Mouse (Mus musculus): ENCODE measurements around the gene Cgnl1. TPM values are rescaled to one million over a fixed set of nuclear protein-coding genes. Genes with fewer than 3 reads are reported as not detected.

Cgnl1 gene
- polyA plus RNA-seq, 1 experiment from 2014 or later: 6.3 TPM

- Histone ChIP-seq H3K9me3 (replicated peaks) (no peaks in the 10 kb centered on the region), H3K4me3 (no peak overlapping the region), H3K36me3 (no peaks in the 10 kb centered on the region), H3K27ac (replicated peaks) (no peak overlapping the region), H3K4me1 (peaks cover 20% of the 10 kb centered on the region), H3K27me3 (ENCODE audit: low read depth, poor library complexity, severe bottlenecking) (no peaks in the 10 kb centered on the region; the same call in 1 of the 2 replicates)
- no peak for DNase-seq (ENCODE audit: low spot score)
- 49% methylated on average over 6 of the region's 6 CpGs for WGBS
Observed at GRCm38 (mm10) chr9:71804116-71804515, 32.7 kb upstream of the Cgnl1 start.

GRCm38 (mm10) chr9:71803281-71803680, 31.9 kb upstream of the Cgnl1 start:
- Histone ChIP-seq H3K4me3 (no peak overlapping the region), H3K27ac (replicated peaks) (no peak overlapping the region), H3K27me3 (ENCODE audit: low read depth, poor library complexity, severe bottlenecking) (no peaks in the 10 kb centered on the region; the same call in 1 of the 2 replicates), H3K4me1 (peaks cover 15% of the 10 kb centered on the region; the same call in 1 of the 2 replicates), H3K36me3 (no peaks in the 10 kb centered on the region), H3K9me3 (replicated peaks) (no peaks in the 10 kb centered on the region)
- DNase-seq (ENCODE audit: low spot score): no peak
- WGBS: 69% methylated on average over 7 of the region's 7 CpGs

GRCm38 (mm10) chr9:71799598-71799997, 28.2 kb upstream of the Cgnl1 start:
- no peaks in the 10 kb centered on the region for H3K9me3 ChIP-seq (replicated peaks)
- DNase-seq (ENCODE audit: low spot score): no peak

GRCm38 (mm10) chr9:71798176-71798575, 26.8 kb upstream of the Cgnl1 start:
- DNase-seq (ENCODE audit: low spot score): no peak
- Histone ChIP-seq H3K27ac (replicated peaks) (no peak overlapping the region), H3K36me3 (no peaks in the 10 kb centered on the region), H3K27me3 (ENCODE audit: low read depth, poor library complexity, severe bottlenecking) (no peaks in the 10 kb centered on the region; the same call in 1 of the 2 replicates), H3K4me1 (peaks cover 16% of the 10 kb centered on the region), H3K4me3 (no peak overlapping the region), H3K9me3 (replicated peaks) (no peaks in the 10 kb centered on the region)
- WGBS: 60% methylated on average over 5 of the region's 5 CpGs

More at GRCm38 (mm10) chr9:71799598-71799997, 28.2 kb upstream of the Cgnl1 start:
- H3K27ac ChIP-seq (replicated peaks): no peak overlapping the region
- H3K4me3 ChIP-seq: no peak overlapping the region
- 88% methylated on average over 5 of the region's 5 CpGs for WGBS
- peaks cover 26% of the 10 kb centered on the region for H3K4me1 ChIP-seq
- no peaks in the 10 kb centered on the region; the same call in 1 of the 2 replicates for H3K27me3 ChIP-seq (ENCODE audit: low read depth, poor library complexity, severe bottlenecking)
- H3K36me3 ChIP-seq: no peaks in the 10 kb centered on the region

GRCm38 (mm10) chr9:71777404-71777803, 6.0 kb upstream of the Cgnl1 start:
- no peak for DNase-seq (ENCODE audit: low spot score)
- peaks cover 2% of the 10 kb centered on the region; the same call in 1 of the 2 replicates for H3K36me3 ChIP-seq
- no peaks in the 10 kb centered on the region for H3K4me1 ChIP-seq
- H3K9me3 ChIP-seq (replicated peaks): no peaks in the 10 kb centered on the region; the same call in 1 of the 2 replicates
- no peak overlapping the region for H3K4me3 ChIP-seq
- 87% methylated on average over 3 of the region's 3 CpGs for WGBS
- no peak overlapping the region for H3K27ac ChIP-seq (replicated peaks)
- no peaks in the 10 kb centered on the region for H3K27me3 ChIP-seq (ENCODE audit: low read depth, poor library complexity, severe bottlenecking)

- peaks cover 6% of the 10 kb centered on the region for H3K4me1 ChIP-seq
- H3K36me3 ChIP-seq: peaks cover 2% of the 10 kb centered on the region; the same call in 1 of the 2 replicates
- WGBS: 93% methylated on average over 3 of the region's 3 CpGs
- H3K27ac ChIP-seq (replicated peaks): no peak overlapping the region
- H3K4me3 ChIP-seq: no peak overlapping the region
- no peak for DNase-seq (ENCODE audit: low spot score)
- H3K9me3 ChIP-seq (replicated peaks): no peaks in the 10 kb centered on the region; the same call in 1 of the 2 replicates
- peaks cover 8% of the 10 kb centered on the region for H3K27me3 ChIP-seq (ENCODE audit: low read depth, poor library complexity, severe bottlenecking)
Observed at GRCm38 (mm10) chr9:71776337-71776736, 4.9 kb upstream of the Cgnl1 start.

GRCm38 (mm10) chr9:71773563-71773962, 2.2 kb upstream of the Cgnl1 start:
- Histone ChIP-seq H3K36me3 (peaks cover 2% of the 10 kb centered on the region; the same call in 1 of the 2 replicates), H3K9me3 (replicated peaks) (no peaks in the 10 kb centered on the region; the same call in 1 of the 2 replicates), H3K4me3 (no peak overlapping the region), H3K4me1 (peaks cover 17% of the 10 kb centered on the region), H3K27ac (replicated peaks) (no peak overlapping the region), H3K27me3 (ENCODE audit: low read depth, poor library complexity, severe bottlenecking) (peaks cover 36% of the 10 kb centered on the region)
- WGBS: 87% methylated on average over 9 of the region's 9 CpGs
- DNase-seq (ENCODE audit: low spot score): no peak

- 66% methylated on average over 5 of the region's 5 CpGs for WGBS
- peaks cover 48% of the 10 kb centered on the region for H3K27me3 ChIP-seq (ENCODE audit: low read depth, poor library complexity, severe bottlenecking)
- no peak for DNase-seq (ENCODE audit: low spot score)
Observed at GRCm38 (mm10) chr9:71772338-71772737, 936 bp upstream of the Cgnl1 start.

GRCm38 (mm10) chr9:71770484-71770883, 918 bp downstream of the Cgnl1 start:
- 2% methylated on average over 10 of the region's 10 CpGs for WGBS
- peak overlapping the region; percentile 76 for H3K4me3 ChIP-seq
- no peaks in the 10 kb centered on the region for H3K36me3 ChIP-seq
- H3K27ac ChIP-seq (replicated peaks): no peak overlapping the region
- H3K9me3 ChIP-seq (replicated peaks): no peaks in the 10 kb centered on the region; the same call in 1 of the 2 replicates
- no peak for DNase-seq (ENCODE audit: low spot score)
- H3K4me1 ChIP-seq: peaks cover 17% of the 10 kb centered on the region
- H3K27me3 ChIP-seq (ENCODE audit: low read depth, poor library complexity, severe bottlenecking): peaks cover 62% of the 10 kb centered on the region

More at GRCm38 (mm10) chr9:71772338-71772737, 936 bp upstream of the Cgnl1 start:
- Histone ChIP-seq H3K9me3 (replicated peaks) (no peaks in the 10 kb centered on the region; the same call in 1 of the 2 replicates), H3K36me3 (peaks cover 2% of the 10 kb centered on the region; the same call in 1 of the 2 replicates), H3K4me3 (no peak overlapping the region), H3K4me1 (peaks cover 17% of the 10 kb centered on the region), H3K27ac (replicated peaks) (no peak overlapping the region)

- H3K4me3 ChIP-seq: no peak overlapping the region
- 38% methylated on average over 9 of the region's 9 CpGs for WGBS
- no peak overlapping the region for H3K27ac ChIP-seq (replicated peaks)
- H3K36me3 ChIP-seq: no peaks in the 10 kb centered on the region
- H3K9me3 ChIP-seq (replicated peaks): no peaks in the 10 kb centered on the region; the same call in 1 of the 2 replicates
- DNase-seq (ENCODE audit: low spot score): no peak
- H3K4me1 ChIP-seq: peaks cover 18% of the 10 kb centered on the region
- H3K27me3 ChIP-seq (ENCODE audit: low read depth, poor library complexity, severe bottlenecking): peaks cover 70% of the 10 kb centered on the region
Observed at GRCm38 (mm10) chr9:71769701-71770100, 1.7 kb downstream of the Cgnl1 start.

- H3K4me1 ChIP-seq: peaks cover 25% of the 10 kb centered on the region
Observed at GRCm38 (mm10) chr9:71768119-71768518, 3.3 kb downstream of the Cgnl1 start.

GRCm38 (mm10) chr9:71766902-71767301, 4.5 kb downstream of the Cgnl1 start:
- 0 out of 2 replicates have a peak, but pooled peaks cover 2% of the 10 kb centered on the region for H3K9me3 ChIP-seq (replicated peaks)
- peaks cover 85% of the 10 kb centered on the region for H3K27me3 ChIP-seq (ENCODE audit: low read depth, poor library complexity, severe bottlenecking)
- no peaks in the 10 kb centered on the region for H3K36me3 ChIP-seq
- no peak for DNase-seq (ENCODE audit: low spot score)
- H3K4me3 ChIP-seq: no peak overlapping the region
- no peak overlapping the region for H3K27ac ChIP-seq (replicated peaks)
- 52% methylated on average over 2 of the region's 2 CpGs for WGBS
- peaks cover 28% of the 10 kb centered on the region for H3K4me1 ChIP-seq

More at GRCm38 (mm10) chr9:71768119-71768518, 3.3 kb downstream of the Cgnl1 start:
- Histone ChIP-seq H3K36me3 (no peaks in the 10 kb centered on the region), H3K9me3 (replicated peaks) (no peaks in the 10 kb centered on the region; the same call in 1 of the 2 replicates), H3K4me3 (no peak overlapping the region), H3K27ac (replicated peaks) (no peak overlapping the region), H3K27me3 (ENCODE audit: low read depth, poor library complexity, severe bottlenecking) (peaks cover 80% of the 10 kb centered on the region)
- 89% methylated on average over 1 of the region's 1 CpGs for WGBS
- DNase-seq (ENCODE audit: low spot score): no peak

- Histone ChIP-seq H3K36me3 (no peaks in the 10 kb centered on the region), H3K27ac (replicated peaks) (no peak overlapping the region), H3K9me3 (replicated peaks) (peaks cover 6% of the 10 kb centered on the region; the same call in 1 of the 2 replicates), H3K27me3 (ENCODE audit: low read depth, poor library complexity, severe bottlenecking) (peaks cover 82% of the 10 kb centered on the region), H3K4me3 (no peak overlapping the region), H3K4me1 (peaks cover 22% of the 10 kb centered on the region)
- 81% methylated on average over 8 of the region's 8 CpGs for WGBS
- no peak for DNase-seq (ENCODE audit: low spot score)
Observed at GRCm38 (mm10) chr9:71766306-71766705, 5.1 kb downstream of the Cgnl1 start.

All from midbrain, embryonic 10.5 days (tissue).